Mouse (Mus musculus) left cerebral cortex, postnatal 4 days (tissue): ENCODE results near the gene Fancl. TPM values are rescaled to one million over a fixed set of nuclear protein-coding genes. Genes with fewer than 3 reads are reported as not detected.

Experiments
- DNase-seq: peaks from one replicate; pipeline ENCODE4 v3.0.0-alpha.2; 2022
- intact Hi-C: fragments of 180-260 bp; cut with DNase I; formaldehyde crosslinking; loops from one replicate; pipeline ENCODE4 v1.15.1; 2025
- total RNA-seq, 2 experiments: library from RNA; stranded (reverse); gene quantifications; 2 replicates each; pipeline ENCODE4 v1.2.3; 2021

The Fancl gene
- total RNA-seq, 2 experiments from 2014 or later, result 10.6 to 12.1 TPM

GRCm38 (mm10) chr11:26481691-26482242, 95.8 kb downstream of the Fancl start:
- intact Hi-C loops, result loop anchor here (10.0 kb wide), 1 partner anchor 267 kb away; the partner anchor contains the start of gene 5730522E02Rik
- no peak for DNase-seq

GRCm38 (mm10) chr11:26489761-26490466, 104.0 kb downstream of the Fancl start:
- intact Hi-C loops, result loop anchor here (10.0 kb wide), 2 partner anchors 275 to 475 kb away; partner anchors contain the start of gene 5730522E02Rik
- peak; percentile 6 for DNase-seq

- DNase-seq, result no peak
- intact Hi-C loops, result loop anchor here (10.0 kb wide), 1 partner anchor 469 kb away; no protein-coding TSS in a partner anchor
These were observed 110.0 kb downstream of the Fancl start for GRCm38 (mm10) chr11:26495951-26496350.

GRCm38 (mm10) chr11:26513683-26514082, 127.7 kb downstream of the Fancl start:
- intact Hi-C loops, result no loop called here
- DNase-seq, result no peak

GRCm38 (mm10) chr11:26516086-26516485, 130.2 kb downstream of the Fancl start:
- DNase-seq, result no peak
- intact Hi-C loops, result no loop called here

GRCm38 (mm10) chr11:26518991-26519390, 133.1 kb downstream of the Fancl start:
- intact Hi-C loops, result no loop called here
- DNase-seq, result no peak

Other genes starting within 250 kb of the Fancl start
- gene 5730522E02Rik, start 175.4 kb upstream of the Fancl start, total RNA-seq, result 10 to 100 TPM; 22.6 to 24.0 TPM
- gene Gm6899, start 207.1 kb downstream of the Fancl start, total RNA-seq, result not detected
- 1 to 10 TPM; 2.5 to 4.5 TPM for gene Vrk2, start 207.9 kb downstream of the Fancl start, total RNA-seq